Mouse (Mus musculus) retina, adult 2 months (tissue): ENCODE data around the gene Ric1.
"Not testable (repeated sequence)": the region's sequence is repeated elsewhere in the genome, so short reads cannot be mapped to it uniquely, and the experiment has no call there.

Experiments used
- DNase-seq: peaks from one replicate; pipeline ENCODE4 v3.0.0-alpha.2; 2012; ENCODE audit warnings: low read depth, low spot score

Ric1 gene

GRCm38 (mm10) chr19:29527299-29527698, 5.2 kb downstream of the Ric1 start:
- DNase-seq: no peak

GRCm38 (mm10) chr19:29528568-29528967, 6.5 kb downstream of the Ric1 start:
- no peak for DNase-seq

GRCm38 (mm10) chr19:29534030-29534429, 11.9 kb downstream of the Ric1 start:
- no peak for DNase-seq

- DNase-seq: no peak
Observed at GRCm38 (mm10) chr19:29542256-29542970, 20.3 kb downstream of the Ric1 start.

- DNase-seq: no peak
Observed at GRCm38 (mm10) chr19:29544026-29544425, 21.9 kb downstream of the Ric1 start.

GRCm38 (mm10) chr19:29550618-29551017, 28.5 kb downstream of the Ric1 start:
- DNase-seq: no peak

- DNase-seq: no peak
Observed at GRCm38 (mm10) chr19:29551128-29551527, 29.0 kb downstream of the Ric1 start.

GRCm38 (mm10) chr19:29551980-29552379, 29.9 kb downstream of the Ric1 start:
- DNase-seq: not testable (repeated sequence)

- not testable (repeated sequence) for DNase-seq
Observed at GRCm38 (mm10) chr19:29557171-29557845, 35.2 kb downstream of the Ric1 start.

- DNase-seq: no peak
Observed at GRCm38 (mm10) chr19:29562166-29562565, 40.1 kb downstream of the Ric1 start.

GRCm38 (mm10) chr19:29562603-29563002, 40.5 kb downstream of the Ric1 start:
- DNase-seq: no peak

GRCm38 (mm10) chr19:29563258-29563779, 41.2 kb downstream of the Ric1 start:
- peak; percentile 45 for DNase-seq

- DNase-seq: no peak
Observed at GRCm38 (mm10) chr19:29566512-29566911, 44.4 kb downstream of the Ric1 start.

GRCm38 (mm10) chr19:29582439-29582838, 60.4 kb downstream of the Ric1 start:
- DNase-seq: no peak

- DNase-seq: no peak
Observed at GRCm38 (mm10) chr19:29583734-29584133, 61.7 kb downstream of the Ric1 start.

- DNase-seq: not testable (repeated sequence)
Observed at GRCm38 (mm10) chr19:29593783-29594182, 71.7 kb downstream of the Ric1 start.

- DNase-seq: no peak
Observed at GRCm38 (mm10) chr19:29596276-29596675, 74.2 kb downstream of the Ric1 start.

- DNase-seq: no peak
Observed at GRCm38 (mm10) chr19:29596985-29597384, 74.9 kb downstream of the Ric1 start.

- DNase-seq: no peak
Observed at GRCm38 (mm10) chr19:29598981-29599380, 76.9 kb downstream of the Ric1 start.

GRCm38 (mm10) chr19:29603548-29604353, 81.7 kb downstream of the Ric1 start:
- DNase-seq: no peak

GRCm38 (mm10) chr19:29604653-29605052, 82.6 kb downstream of the Ric1 start:
- no peak for DNase-seq

- DNase-seq: no peak
Observed at GRCm38 (mm10) chr19:29607521-29607920, 85.4 kb downstream of the Ric1 start.
